Mouse (Mus musculus): ENCODE data around the gene Suds3.

Suds3 gene

DNA sequence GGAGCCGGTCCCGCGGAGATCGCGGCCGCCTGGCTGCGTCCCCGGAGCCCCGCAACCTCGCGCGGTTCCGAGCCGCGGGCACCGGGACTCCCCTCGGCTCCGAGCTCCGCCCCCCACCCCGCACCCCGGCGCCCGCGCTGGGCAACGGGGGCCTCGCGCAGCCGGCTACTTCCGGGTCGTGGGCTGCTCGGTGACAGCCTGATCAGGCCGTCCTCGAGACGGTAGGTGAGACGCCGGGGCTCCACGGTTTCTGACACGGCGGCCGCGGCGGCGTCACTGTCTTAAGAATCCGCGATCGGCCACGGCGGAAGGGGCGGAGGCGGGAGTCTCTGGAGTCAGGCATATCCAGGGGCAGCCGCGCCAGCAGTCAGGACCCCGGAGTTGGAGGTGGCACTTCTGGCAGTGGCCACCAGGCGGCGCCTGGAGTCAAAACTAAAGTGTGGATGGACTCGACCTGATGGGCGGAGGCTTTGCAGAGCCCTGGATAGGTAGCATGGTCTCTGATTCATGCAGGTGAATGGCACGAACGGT, at the start of gene Suds3:
Suds3 (minus strand) TSS at position 278 of the 531 bp plus-strand sequence.
- peak; percentile 97 for DNase-seq

DNA sequence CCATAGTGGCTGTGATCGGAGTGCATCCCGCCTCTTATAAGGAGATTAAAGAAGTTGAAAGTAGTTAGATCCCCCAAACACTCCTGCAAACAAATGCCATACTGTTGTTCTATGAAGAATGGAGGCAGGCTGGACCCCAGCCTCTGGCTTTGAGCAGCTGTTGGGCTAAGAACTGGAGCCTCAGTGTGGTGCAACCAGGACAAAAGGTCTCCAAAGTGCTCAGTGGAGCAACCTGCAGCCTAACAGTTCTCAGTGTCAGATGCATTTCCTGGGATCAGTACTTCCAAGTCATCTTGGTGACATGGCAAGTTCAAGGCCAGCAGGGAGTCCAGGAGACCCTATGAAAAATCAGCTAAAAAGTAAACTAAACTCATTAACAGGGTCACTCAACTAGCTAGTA, 49.0 kb upstream of the Suds3 start:
- no peak for DNase-seq

DNA sequence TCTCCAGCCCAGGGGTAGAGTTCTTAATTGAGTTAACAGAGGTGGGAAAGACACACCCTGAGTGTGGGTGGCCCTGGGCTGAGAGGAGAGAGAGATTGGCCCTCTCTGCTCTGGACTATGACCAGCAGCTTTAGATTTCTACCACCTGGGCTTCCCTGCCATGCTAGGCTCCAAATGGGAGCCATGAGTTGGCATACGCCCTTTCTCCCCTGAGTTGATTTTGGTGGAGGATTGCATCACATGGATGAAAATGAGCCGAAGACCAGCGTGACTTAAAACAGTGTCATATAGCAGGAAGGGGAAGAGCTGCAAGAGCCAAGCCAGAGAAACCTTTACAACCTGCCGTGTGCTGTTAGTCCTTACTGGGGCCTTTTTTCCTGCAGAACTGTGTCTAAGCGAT, 48.6 kb upstream of the Suds3 start:
- DNase-seq = no peak

DNA sequence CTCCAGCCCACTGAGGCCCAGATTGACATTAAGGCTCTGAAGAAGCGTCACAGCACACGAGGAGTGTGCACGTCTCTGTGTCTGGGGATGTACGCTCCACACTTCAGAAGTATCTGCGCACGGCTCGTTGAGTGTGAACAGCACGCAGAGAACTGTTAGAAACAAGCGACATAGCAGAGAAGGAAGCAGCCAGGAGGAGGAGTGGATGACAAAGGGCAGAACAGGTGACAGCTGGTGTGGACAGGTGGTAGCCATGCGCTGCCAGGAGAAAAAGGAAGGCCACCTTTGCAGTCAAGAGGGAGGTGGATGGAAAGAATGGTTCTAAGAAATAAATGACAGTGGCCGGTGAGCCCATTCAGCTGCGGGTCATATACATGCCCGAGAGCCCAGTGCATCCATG, 47.9 kb upstream of the Suds3 start:
- no peak for DNase-seq

DNA sequence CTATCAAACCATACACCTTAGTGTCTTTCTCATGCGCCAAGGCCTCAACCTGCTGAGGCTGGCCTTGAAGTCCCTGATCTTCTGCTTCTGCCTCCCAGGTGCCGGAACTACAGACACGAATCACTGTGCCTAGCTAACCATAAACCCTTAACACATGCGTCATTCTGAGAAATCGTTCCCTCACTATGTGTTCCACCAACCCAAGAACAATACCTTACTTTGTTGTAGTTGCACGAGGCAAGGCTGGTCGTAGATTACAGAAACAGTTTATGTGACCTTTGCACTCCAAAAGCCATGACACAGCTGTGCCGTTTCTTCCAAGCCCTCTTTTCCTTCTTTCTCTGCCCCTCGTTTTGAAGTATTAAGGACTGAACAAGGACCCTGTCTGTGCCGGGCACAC, 44.6 kb upstream of the Suds3 start:
- DNase-seq = no peak

DNA sequence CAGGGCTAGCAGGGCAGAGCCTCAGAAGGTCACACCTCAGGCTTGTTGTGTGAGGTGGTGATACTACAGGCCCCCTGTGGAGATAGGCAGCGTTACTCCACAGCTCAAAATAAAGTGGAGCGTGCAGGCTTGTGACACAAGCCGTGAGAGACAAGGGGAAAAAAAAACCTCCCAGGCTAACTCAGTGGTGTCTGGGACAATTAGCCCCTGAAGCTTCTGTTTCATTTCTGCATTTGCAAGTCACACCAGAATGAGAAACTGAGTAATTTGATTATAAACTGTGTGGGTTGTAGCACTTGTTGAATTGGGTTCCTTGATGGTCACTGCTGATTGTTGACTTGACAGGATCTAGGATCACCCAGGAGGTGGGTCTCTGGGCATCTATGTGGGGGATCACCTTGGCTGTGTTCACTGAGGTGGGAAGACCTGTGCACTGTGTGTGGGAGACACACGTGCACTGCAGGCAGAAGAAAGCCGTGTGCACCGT, 43.9 kb upstream of the Suds3 start:
- DNase-seq = no peak

DNA sequence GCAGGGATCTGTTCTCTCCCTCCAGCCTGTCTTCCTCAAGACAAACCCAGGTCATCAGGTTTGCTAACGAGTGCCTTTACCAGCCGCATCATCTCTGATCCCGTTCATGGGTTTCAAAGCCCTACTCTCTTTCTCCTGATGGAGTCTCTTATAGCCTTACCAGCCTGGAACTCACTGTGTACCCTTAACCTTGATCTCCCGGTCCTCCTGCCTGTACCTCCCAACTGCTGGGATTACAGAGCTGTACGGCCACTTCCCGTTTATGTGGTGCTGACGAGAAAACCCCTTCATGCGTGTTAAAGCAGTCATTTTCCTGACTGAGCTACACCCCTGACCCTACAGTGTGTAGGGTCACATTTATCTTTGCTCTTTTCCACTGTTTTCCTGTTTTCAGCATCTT, 43.4 kb upstream of the Suds3 start:
- no peak for DNase-seq

DNA sequence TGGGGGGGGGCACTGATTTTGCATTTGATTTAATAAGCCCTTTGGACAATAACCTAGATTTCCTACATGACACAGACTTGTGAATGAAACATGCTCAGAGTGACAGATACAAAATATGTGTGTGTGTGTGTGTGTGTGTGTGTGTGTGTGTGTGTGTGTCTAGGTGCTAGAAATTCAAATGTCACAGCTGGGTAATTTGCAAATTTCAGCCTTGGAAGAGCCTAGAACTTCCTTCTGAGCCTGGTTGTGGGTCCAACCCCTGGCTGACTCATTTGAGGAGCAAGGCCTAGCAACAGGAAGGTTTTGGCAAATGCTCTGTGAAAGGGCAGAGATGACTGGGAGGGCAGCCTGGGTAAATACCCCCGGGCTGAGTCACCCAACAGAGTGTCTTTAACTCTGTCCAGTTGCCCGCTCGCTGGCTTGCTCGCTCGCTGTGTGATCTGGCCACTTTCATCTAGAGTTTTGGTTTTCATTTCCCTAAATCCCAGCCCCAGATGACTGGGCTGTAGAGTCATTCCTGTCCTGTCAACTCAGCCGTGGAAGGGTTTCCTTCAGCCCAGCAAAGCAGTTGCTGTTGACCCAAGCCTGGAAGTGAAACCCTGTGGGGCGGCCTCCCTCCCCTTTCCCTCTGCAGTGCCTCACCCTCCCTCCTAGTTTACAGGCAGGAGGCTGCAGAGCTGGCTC, 42.6 kb upstream of the Suds3 start:
- DNase-seq = peak; percentile 68

DNA sequence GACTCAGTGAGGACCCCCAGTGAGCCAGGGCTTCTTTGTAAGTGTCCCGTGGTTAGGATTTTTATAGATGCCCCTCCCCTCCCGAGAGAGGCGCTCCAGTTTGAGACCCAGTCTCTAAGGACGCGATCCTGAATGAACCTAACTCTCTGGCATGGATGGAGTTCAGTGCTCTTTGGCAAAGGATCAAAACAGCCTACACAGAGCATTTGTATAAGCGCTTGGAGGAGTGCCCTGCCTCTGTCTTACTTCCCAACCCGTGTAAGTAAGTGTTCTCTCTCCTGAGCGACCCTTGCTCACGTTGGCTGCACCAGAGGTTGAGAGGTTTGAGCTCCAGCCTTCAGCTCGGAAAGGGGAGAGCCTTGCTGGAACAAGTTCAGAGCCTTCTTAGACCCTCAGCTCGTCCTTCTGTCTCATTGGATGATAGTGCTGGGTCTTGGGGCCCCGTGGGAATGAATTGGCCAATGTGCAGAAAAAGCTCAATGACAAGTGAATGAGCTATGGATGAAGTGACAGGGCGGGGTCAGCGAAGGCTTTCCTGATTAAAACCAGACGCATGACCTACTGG, 37.7 kb upstream of the Suds3 start:
- peak; percentile 49 for DNase-seq

DNA sequence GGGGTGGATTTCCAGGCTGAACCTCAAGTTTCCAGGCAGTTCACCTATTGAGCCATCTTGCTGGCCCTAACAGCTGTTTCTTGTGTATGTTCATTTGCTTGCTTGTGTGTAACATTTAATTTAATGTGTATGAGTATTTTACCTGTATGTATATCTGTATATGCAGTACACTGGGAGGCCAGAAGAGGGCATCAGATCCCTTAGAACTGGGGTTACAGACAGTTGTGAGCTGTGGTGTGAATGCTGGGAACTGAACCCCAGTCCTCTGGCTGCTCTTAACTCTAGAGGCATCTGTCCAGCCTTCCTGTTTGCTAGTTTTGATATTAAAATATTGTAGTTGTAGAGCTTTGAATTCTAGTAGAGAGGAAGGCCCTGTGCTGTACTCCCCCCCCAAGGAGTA, 37.0 kb upstream of the Suds3 start:
- no peak for DNase-seq

DNA sequence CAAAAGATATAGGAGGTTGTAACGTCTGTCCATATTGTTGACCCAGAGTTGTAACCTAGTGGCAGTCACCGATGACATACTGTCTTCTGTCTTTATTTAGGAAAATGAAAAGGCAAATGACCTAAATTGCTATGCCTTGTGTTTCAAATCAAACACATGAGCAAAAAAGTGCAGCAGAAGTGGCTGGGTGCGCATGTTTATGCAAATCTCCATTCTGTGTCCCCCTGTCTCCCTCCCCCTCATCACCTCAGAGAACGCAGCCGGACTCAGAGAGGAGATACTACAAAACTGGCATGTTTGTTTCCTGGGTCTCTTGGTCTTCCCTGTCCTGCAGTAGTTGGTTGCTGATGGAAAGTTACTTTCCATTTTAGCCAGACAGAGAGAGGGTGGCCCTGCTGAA, 34.2 kb upstream of the Suds3 start:
- DNase-seq = no peak

DNA sequence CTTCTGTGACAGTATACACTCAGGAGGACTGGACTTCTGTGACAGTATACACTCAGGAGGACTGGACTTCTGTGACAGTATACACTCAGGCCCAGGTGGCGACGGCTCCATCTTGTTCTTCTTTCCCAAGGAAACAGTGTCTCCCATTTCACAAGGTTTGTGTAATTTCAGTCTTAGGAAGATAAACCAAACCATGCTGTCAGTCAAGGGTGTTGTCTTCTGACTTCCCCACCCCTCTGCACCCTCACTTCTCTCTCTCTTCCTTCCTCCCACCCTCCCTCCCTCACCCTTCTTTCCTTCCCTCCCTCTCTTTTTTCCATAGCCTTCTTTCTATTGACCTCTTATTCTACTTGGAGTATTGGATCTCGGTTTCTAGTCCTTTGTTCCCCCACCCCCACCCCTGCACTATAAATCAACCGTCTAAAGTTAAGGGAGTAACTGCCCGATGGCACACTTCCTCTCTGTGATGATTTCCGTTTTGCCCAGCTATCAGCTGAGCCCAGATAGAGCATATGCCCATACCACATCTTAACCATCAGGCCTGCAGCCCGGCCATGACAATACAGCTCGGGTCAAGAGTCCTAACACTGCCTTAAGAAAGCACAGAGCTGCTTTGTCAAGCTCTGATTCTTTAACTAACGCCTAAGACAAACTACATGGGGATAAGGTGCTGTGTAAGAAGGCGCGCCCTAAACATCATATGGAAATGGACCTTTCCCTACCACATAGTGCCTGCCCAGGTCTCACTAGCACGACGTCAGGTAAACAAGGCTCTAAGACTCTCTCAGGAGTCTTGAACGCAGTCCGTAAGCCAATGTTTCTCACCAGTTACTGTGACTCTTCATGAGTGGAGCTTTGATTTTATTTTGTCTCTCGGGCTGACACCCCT, 33.4 kb upstream of the Suds3 start:
- no peak for DNase-seq

DNA sequence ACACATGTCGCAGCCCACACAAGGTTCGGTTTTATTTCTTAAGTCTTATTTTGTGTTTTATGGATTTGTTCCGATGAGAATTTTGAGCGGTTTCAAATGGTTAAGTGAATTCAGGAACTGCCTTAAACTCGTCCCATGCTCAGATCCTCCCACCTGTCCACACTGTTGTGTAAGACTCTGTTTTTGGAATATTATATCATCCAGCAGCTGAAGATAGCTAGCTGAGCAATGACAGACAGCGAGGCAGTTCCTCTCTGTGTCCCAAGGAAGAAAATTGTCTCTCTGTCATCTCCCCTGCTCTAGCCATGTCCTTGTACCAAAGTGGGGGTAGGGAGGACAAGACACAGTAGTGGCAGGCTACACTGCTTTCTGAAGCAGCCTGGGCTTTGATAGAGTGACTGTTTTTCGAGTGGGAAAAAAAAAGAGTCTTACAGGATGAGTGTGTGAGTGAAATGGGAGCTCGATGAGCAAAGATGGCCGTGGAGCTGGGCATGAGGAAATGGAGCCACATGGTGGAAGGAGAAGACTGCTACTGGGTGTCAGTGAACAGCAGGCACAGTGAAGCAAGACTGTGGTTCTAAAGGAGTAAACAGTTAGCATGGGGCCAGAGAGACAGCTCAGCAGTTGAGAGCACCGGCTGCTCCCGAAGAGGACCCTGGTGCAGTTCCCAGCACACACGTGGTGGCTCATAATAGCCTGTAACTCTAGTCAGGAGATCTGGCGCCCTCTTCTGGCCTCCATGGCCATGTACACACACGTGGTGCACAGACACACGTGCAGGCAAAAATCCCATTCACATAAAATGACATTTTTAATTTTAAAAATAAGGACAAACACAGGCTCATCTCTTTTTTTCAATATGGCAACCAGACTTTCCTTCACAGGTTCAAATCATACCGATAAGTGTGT, 31.5 kb upstream of the Suds3 start:
- DNase-seq = no peak

DNA sequence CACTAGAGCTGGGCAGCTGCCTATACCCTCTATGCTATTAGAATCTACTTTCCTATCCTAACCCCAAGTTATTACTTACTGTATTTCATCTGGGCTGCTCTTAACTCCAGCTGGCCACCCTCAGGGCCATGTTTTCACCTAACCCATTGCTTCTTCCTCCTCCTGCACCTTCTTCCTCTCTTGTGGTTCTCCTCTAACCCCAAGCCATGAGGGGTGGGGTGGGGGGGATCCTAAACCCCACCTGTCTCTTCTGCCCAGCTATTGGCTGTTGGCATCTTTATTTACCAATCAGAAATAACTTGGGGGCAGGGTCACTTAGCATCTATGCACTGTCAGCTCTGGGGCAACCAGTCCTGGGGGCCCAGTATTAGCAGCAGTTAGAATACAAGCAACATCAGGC, 30.3 kb upstream of the Suds3 start:
- no peak for DNase-seq

DNA sequence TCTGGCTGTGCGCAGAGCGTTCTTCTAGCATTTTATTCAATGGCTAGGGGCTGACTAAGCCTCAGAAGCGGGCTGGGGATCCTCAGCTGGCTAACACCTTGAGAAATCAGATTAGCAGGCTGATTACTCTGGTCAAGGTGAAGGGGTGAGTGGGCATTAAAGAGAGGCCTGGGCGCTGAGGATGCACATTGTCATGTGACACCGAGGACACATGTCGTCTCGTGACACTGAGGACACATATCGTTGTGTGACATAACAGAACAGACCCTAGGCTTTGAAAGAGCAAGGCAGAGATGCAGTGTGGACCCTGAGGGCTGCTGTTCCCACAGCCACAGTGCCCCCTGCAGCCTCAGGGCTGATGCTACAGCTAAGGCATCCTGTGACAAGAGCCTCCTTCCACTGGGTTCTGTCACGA, 27.8 kb upstream of the Suds3 start:
- peak; percentile 61 for DNase-seq

DNA sequence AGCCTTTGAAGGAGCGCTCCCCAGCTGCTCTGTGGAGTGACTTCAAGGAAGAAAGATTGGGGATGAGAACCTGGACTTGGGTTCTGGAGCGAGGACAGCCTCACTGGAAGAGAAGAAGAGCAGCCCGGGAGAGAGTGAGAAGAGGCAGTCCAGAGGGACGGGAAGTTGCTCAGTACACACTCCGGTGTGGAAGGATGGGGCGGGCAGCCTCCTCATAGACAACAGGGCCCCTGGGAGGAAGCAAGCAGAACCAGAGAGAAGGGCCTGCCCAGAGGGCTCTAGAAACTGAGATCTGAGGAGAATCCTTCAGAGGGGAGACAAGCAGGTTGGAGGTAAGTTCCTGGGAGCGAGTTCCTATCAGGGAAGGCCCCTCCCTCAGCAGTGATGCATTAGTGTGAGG, 24.5 kb upstream of the Suds3 start:
- DNase-seq = no peak

DNA sequence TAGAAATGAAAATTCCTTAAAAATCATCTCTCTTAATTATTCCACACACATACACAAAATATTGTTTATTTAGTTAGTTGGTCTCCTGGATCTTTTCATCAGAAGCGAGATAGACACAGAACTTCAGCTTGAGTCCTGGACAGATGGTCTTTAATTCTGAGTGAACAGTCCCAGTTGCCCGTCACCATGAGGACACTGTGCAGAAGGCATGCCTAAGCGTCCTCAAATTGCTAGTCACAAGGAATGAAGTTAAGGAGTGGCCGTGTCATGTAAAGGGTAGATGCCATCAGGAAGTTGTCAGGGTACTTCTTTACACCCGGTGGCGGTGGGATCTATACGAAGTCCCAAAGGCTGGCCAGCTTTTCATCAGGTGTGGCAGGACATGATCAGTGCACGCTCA, 23.9 kb upstream of the Suds3 start:
- DNase-seq = no peak

DNA sequence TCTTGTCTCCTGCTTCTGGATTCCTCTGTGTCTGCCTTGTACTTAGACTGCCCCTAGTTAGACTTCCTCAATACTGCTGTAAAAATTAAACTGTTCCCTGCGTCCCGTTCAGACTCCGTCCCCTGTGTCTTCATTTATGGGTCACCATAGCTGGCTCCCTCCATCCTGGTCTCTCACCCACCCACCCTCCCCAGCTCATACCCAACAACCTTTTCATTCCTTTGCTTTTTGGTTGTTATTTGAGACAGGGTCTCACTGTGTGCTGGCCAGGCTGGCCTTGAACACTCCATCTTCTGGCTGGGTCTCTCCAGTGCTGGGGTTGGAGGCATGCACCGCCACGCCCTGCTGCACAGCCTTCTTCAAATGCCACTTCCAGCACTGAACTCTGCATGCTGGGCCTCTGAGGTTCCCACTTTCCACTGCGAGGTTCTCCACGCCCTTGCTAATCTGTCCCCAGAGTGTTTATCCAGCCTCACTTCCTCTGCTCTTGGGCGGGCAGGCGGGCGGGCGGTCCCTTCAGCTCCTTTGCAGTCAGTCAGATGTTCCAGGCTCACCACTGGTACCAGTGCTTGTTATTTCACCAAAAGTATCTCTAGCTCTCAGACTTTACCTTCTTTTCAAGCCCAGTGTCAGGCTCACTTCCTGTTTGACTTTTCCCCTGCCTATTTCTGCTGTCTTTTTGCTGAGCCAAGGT, 22.5 kb upstream of the Suds3 start:
- DNase-seq = peak; percentile 90

DNA sequence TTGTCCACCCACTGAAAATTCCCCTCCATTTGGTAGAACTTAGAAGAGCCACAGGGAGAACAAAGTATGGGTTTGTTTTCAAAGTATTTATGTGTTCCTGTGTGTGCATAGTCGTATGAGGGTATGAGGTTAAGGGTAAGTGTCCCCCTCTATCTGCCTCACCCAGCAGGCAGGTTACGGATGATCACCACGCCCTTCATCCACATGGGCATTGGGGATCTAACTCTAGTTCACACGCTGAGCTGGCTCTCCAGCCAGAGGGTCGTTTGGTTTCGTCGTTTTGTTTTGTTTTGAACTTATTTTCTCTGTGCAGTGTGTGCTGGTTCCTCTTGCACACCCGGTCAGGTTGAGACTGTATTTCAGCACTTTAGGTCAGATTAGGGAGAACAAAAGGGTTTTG, 21.7 kb upstream of the Suds3 start:
- no peak for DNase-seq

DNA sequence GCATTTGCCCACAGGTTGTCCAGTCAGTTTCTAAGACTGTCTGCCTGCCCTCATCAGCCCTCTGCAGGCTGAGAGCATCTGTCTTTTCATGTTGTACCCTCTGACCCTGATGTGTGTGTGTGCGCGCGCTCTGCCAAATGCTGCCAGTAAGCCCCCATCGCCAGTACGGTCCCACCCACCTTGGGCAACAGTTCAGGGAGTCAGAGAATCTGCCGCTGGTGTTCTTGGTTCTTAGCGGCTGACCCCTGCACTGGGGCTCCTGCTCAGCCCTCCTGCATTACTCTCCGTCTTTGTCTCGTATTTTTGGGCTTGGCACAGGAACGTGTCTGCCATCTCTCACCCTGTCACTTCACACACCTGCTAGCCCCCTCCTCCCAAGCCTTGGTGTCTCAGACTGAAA, 21.1 kb upstream of the Suds3 start:
- no peak for DNase-seq

DNA sequence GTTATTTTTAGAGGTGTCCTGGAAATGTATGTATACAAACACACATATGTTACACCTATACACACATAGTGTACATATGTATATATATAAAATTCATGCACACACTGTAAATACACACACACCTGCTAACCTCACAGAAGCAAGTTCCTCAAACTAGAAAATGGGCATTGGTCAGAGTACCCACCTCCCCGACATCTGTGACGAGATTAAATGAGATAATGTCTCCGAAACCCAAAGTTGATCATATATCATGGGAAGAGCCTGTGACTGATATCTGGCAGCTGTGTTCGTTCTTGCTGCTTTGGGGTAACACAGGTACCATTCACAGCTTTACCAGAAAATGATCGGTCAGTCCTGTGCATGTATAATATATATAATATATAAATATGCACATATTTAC, 20.7 kb upstream of the Suds3 start:
- DNase-seq = no peak

DNA sequence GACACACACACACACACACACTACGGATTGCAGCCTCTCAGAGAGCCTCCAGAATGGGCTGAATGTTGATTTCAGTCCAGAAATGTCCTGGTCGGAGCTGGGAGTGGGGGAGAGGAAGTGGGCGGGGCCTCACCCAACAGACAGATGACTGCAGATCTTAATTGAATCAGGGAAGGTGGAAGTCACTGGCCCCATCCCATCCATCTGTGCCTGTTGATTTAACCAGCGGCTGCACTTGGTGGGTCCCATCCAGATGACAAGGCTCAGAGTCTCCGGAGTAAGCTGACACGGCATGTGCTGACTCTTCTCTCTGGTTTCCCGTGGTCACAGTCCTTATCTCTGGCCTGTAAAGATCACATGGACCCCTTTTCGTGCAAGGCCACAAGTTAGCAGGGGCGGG, 20.0 kb upstream of the Suds3 start:
- peak; percentile 79 for DNase-seq

Measured in lung, postnatal 36 days (tissue).